Mouse (Mus musculus) myocyte (in vitro differentiated cells): ENCODE measurements around the gene Cpne1. TPM values are rescaled to one million over a fixed set of nuclear protein-coding genes. Genes with fewer than 3 reads are reported as not detected.

Experiments
- H3K27me3 ChIP-seq: one replicate; pipeline ENCODE4 v1.6.1; 2011; ENCODE audit not compliant: control insufficient read depth, insufficient read depth, insufficient read length
- H3K36me3 ChIP-seq: one replicate; pipeline ENCODE4 v1.6.1; 2011; ENCODE audit not compliant: control insufficient read depth, insufficient read depth
- H3K4me2 ChIP-seq: one replicate; pipeline ENCODE4 v1.6.1; 2011; ENCODE audit warnings: low read depth, control low read depth
- H3K4me3 ChIP-seq: one replicate; pipeline ENCODE4 v1.5.1; 2011; ENCODE audit warnings: mild to moderate bottlenecking, control low read depth, moderate library complexity
- H3K79me2 ChIP-seq: one replicate; pipeline ENCODE4 v1.6.1; 2011; ENCODE audit not compliant: control insufficient read depth, insufficient read depth
- H3ac ChIP-seq: one replicate; pipeline ENCODE4 v1.6.1; 2011; ENCODE audit not compliant: control insufficient read depth, insufficient read length
- CEBPB ChIP-seq: IDR thresholded peaks from 2 replicates; pipeline ENCODE4 v1.6.1; 2011; ENCODE audit warnings: mild to moderate bottlenecking, moderate library complexity; ENCODE audit not compliant: poor library complexity, insufficient read depth, severe bottlenecking
- E2F4 ChIP-seq: IDR thresholded peaks from one replicate; pipeline ENCODE4 v1.6.1; 2011; ENCODE audit warnings: mild to moderate bottlenecking, control low read depth, moderate library complexity; ENCODE audit not compliant: insufficient read depth
- MAX ChIP-seq: IDR thresholded peaks from one replicate; pipeline ENCODE4 v1.6.1; 2011; ENCODE audit warnings: low read depth, mild to moderate bottlenecking, control low read depth
- MYOD1 ChIP-seq, 3 experiments: IDR thresholded peaks; one replicate each; pipeline ENCODE4 v1.6.1; 2011; ENCODE audit warnings: control low read depth in 2 of 3, low read depth in 2 of 3, mild to moderate bottlenecking in 2 of 3, moderate library complexity in 1 of 3; ENCODE audit not compliant: insufficient read length in 2 of 3, control insufficient read depth in 1 of 3
- MYOG ChIP-seq, 3 experiments: IDR thresholded peaks; one replicate each; pipeline ENCODE4 v1.6.1; 2011; ENCODE audit warnings: control low read depth in 2 of 3, low read depth in 2 of 3, mild to moderate bottlenecking in 2 of 3; ENCODE audit not compliant: insufficient read length in 2 of 3, control insufficient read depth in 1 of 3, insufficient read depth in 1 of 3
- POLR2A ChIP-seq: IDR thresholded peaks from one replicate; pipeline ENCODE4 v1.6.1; 2011; ENCODE audit warnings: low read depth, mild to moderate bottlenecking, control low read depth, moderate library complexity; ENCODE audit not compliant: insufficient read length
- POLR2AphosphoS2 ChIP-seq: IDR thresholded peaks from one replicate; pipeline ENCODE4 v1.6.1; 2011; ENCODE audit warnings: low read depth, control low read depth; ENCODE audit not compliant: insufficient read length
- REST ChIP-seq: IDR thresholded peaks from one replicate; pipeline ENCODE4 v1.6.1; 2011; ENCODE audit warnings: mild to moderate bottlenecking, control low read depth, moderate library complexity; ENCODE audit not compliant: insufficient read depth, insufficient read length
- SRF ChIP-seq: IDR thresholded peaks from one replicate; pipeline ENCODE4 v1.6.1; 2011; ENCODE audit warnings: low read depth; ENCODE audit not compliant: control insufficient read depth, insufficient read length
- TCF12 ChIP-seq: IDR thresholded peaks from one replicate; pipeline ENCODE4 v1.6.1; 2011; ENCODE audit warnings: mild to moderate bottlenecking, control low read depth; ENCODE audit not compliant: poor library complexity, insufficient read depth, severe bottlenecking
- TCF3 ChIP-seq: IDR thresholded peaks from one replicate; pipeline ENCODE4 v1.6.1; 2011; ENCODE audit warnings: low read depth, control low read depth; ENCODE audit not compliant: insufficient read length
- USF1 ChIP-seq: IDR thresholded peaks from one replicate; pipeline ENCODE4 v1.6.1; 2011; ENCODE audit warnings: low read depth, mild to moderate bottlenecking, control low read depth, moderate library complexity
- polyA plus RNA-seq: library from polyadenylated mRNA; unstranded; fragments of >200 nt; fragmentation: generic; extraction: Trizol; gene quantifications from one replicate; pipeline ENCODE4 v1.2.1, GENCODE M21; 2012; ENCODE audit warnings: missing spikeins

The Cpne1 gene
- 44.0 TPM for polyA plus RNA-seq

DNA sequence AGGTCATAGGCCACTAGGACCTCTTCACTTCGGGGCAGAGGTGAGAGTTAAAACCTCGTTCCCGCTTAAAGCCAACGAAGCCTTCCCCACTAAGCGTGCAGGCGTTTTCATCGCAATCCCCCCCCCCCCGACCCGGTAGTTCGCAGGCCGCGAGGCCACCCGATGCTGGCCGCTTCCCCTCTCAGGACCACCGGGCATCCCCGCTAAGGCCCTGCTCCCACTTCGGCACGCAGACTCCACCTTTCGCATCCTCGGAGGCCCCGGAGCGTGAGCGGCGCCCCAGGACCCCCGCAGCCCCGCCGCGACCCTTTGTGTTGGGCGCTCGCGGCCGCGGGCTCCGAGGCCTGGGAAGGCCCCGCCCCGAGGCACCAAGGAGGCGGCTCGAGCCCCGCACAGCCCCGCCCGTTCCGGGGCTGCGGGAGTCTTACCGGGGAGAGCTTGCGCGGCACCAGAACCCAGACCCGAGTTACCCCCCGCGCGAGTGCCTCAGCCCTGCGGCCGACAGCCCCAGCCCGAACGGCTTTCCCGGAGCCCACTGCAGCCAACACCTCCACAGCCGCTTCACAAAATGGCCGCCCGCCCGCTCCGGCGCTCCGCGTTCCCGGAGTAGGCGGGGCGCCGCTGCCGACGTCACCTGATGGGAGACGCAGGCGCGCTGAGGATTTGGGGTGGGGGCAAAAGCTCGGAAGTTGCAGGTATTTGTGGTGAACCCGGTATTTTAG is at the start of gene Cpne1, which contains the start of gene Rbm12:
Cpne1 (minus strand) TSS at position 608 of the 722 bp plus-strand sequence.
Rbm12 (minus strand) TSS at position 621 of the 722 bp plus-strand sequence.
- Histone ChIP-seq H3K36me3 (no peaks in the 10 kb centered on the region), H3K4me3 (peak within 1 kb of the TSS; percentile 92), H3K4me2 (peak within 1 kb of the TSS; percentile 76), H3K79me2 (peaks cover 50% of the 10 kb centered on the region), H3K27me3 (no peaks in the 10 kb centered on the region), H3ac (peak within 1 kb of the TSS; percentile 42)
- peak; percentile 88 for TF ChIP-seq POLR2A
- TF ChIP-seq SRF, result no peak
- TF ChIP-seq TCF3, result no peak
- peak; percentile 91 for TF ChIP-seq POLR2AphosphoS2

- peaks cover 93% of the 10 kb centered on the region for H3K36me3 ChIP-seq
- H3ac ChIP-seq, result no peak overlapping the region
- no peak overlapping the region for H3K4me3 ChIP-seq
- H3K4me2 ChIP-seq, result no peak overlapping the region
- H3K79me2 ChIP-seq, result peaks cover 65% of the 10 kb centered on the region
- no peaks in the 10 kb centered on the region for H3K27me3 ChIP-seq
- TF ChIP-seq SRF (no peak), E2F4 (no peak), CEBPB (no peak), REST (no peak), MAX (no peak), POLR2A (no peak), MYOG (IDR thresholded peaks at IDR 0.05; ENCODE audit: control insufficient read depth in 1 of 3, insufficient read depth in 1 of 3, insufficient read length in 2 of 3, low read depth in 2 of 3) (no peak), MYOD1 (IDR thresholded peaks at IDR 0.05; ENCODE audit: control insufficient read depth in 1 of 3, insufficient read length in 2 of 3, low read depth in 2 of 3) (no peak), POLR2AphosphoS2 (no peak), USF1 (no peak), TCF3 (no peak), TCF12 (no peak)
Measured at GRCm38 (mm10) chr2:156151538-156151937, 39.8 kb upstream of the Cpne1 start.

- H3K4me3 ChIP-seq, result no peak overlapping the region
- H3K27me3 ChIP-seq, result no peaks in the 10 kb centered on the region
- peaks cover 40% of the 10 kb centered on the region for H3K79me2 ChIP-seq
- no peak overlapping the region for H3ac ChIP-seq
- no peak overlapping the region for H3K4me2 ChIP-seq
- TF ChIP-seq TCF3 (no peak), MYOD1 (IDR thresholded peaks at IDR 0.05; ENCODE audit: control insufficient read depth in 1 of 3, insufficient read length in 2 of 3, low read depth in 2 of 3) (no peak), TCF12 (no peak), REST (no peak), POLR2A (no peak), E2F4 (no peak), USF1 (no peak)
- H3K36me3 ChIP-seq, result peaks cover 67% of the 10 kb centered on the region
Measured at GRCm38 (mm10) chr2:156147316-156147915, 35.7 kb upstream of the Cpne1 start.

- Histone ChIP-seq H3K27me3 (no peaks in the 10 kb centered on the region), H3K4me3 (no peak overlapping the region), H3K36me3 (peaks cover 58% of the 10 kb centered on the region), H3ac (no peak overlapping the region), H3K79me2 (peaks cover 30% of the 10 kb centered on the region), H3K4me2 (no peak overlapping the region)
- TF ChIP-seq MYOD1 (IDR thresholded peaks at IDR 0.05; ENCODE audit: control insufficient read depth in 1 of 3, insufficient read length in 2 of 3, low read depth in 2 of 3) (no peak), POLR2AphosphoS2 (peak; percentile 63)
Measured at GRCm38 (mm10) chr2:156146272-156146989, 34.7 kb upstream of the Cpne1 start.

DNA sequence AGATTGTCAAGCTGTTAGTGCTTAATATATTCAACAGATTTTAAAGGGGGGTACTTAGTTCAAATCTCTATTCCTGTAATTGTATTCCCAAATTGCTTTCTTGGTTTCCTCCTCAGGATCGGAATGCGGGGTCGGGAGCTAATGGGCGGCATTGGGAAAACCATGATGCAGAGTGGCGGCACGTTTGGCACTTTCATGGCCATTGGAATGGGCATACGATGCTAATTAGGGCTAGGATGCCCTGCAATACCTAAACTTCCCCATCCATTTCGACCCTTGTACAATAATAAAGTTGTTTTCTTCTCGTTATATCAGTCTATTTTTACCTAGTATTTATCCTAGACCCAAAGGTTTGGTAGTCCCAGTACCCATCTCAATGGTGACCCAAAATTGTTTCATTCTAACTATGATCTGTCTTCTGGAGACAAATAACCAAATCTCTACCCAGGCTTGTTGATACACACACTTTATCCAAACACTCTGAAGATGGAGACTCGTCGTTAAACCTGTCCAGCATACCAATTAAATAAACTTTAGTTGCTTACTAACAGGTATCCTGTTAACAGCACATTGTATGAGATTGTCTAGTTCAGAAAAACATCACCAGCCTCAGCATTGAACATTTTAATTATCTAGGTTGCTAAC is 33.8 kb upstream of the Cpne1 start:
- H3K4me3 ChIP-seq, result peak overlapping the region; percentile 76
- H3K36me3 ChIP-seq, result peaks cover 49% of the 10 kb centered on the region
- TF ChIP-seq REST (no peak), POLR2AphosphoS2 (peak; percentile 69), MYOG (IDR thresholded peaks at IDR 0.05; ENCODE audit: control insufficient read depth in 1 of 3, insufficient read depth in 1 of 3, insufficient read length in 2 of 3, low read depth in 2 of 3) (no peak)

More for the DNA sequence above, 33.8 kb upstream of the Cpne1 start:
- no peaks in the 10 kb centered on the region for H3K27me3 ChIP-seq
- peaks cover 22% of the 10 kb centered on the region for H3K79me2 ChIP-seq
- H3ac ChIP-seq, result no peak overlapping the region
- peak overlapping the region; percentile 68 for H3K4me2 ChIP-seq
